Mouse (Mus musculus) midbrain, postnatal 0 days (tissue): ENCODE data around the gene N4bp2l2. TPM values are rescaled to one million over a fixed set of nuclear protein-coding genes. Genes with fewer than 3 reads are reported as not detected.
A peak's percentile ranks its signal among the peaks of the same experiment; 100 is the strongest.
"Not testable (repeated sequence)": the region's sequence is repeated elsewhere in the genome, so short reads cannot be mapped to it uniquely, and the experiment has no call there.

ENCODE experiments used
- ATAC-seq: fragments of 200-750 bp; cut with Nextera tagmentation; 2 replicates; pipeline ENCODE4 v1.8.0; 2017; ENCODE audit warnings: moderate number of reproducible peaks, mild to moderate bottlenecking, moderate TSS enrichment, moderate library complexity; ENCODE audit not compliant: low FRiP score
- DNase-seq: peaks from one replicate; pipeline ENCODE4 v3.0.0-alpha.2; 2015; ENCODE audit warnings: low spot score
- H3K27ac ChIP-seq: fragments of 300-500 bp; sonication (generic); 2 replicates; pipeline ENCODE4 v1.5.1; 2014; ENCODE audit warnings: low read depth, mild to moderate bottlenecking, low read length, mixed read lengths
- H3K27me3 ChIP-seq: fragments of 300-500 bp; sonication (generic); 2 replicates; pipeline ENCODE4 v1.6.1; 2014; ENCODE audit warnings: low read length, control low read depth, mixed read lengths; ENCODE audit not compliant: insufficient read depth
- H3K36me3 ChIP-seq: fragments of 300-500 bp; sonication (generic); 2 replicates; pipeline ENCODE4 v1.6.1; 2014; ENCODE audit warnings: low read length, control low read depth, mixed read lengths; ENCODE audit not compliant: insufficient read depth
- H3K4me1 ChIP-seq: fragments of 300-500 bp; sonication (generic); 2 replicates; pipeline ENCODE4 v1.6.1; 2014; ENCODE audit warnings: mild to moderate bottlenecking, control low read depth, antibody characterized with exemption, low read length, mixed read lengths; ENCODE audit not compliant: insufficient read depth
- H3K4me2 ChIP-seq: fragments of 300-500 bp; sonication (generic); 2 replicates; pipeline ENCODE4 v1.6.1; 2014; ENCODE audit warnings: low read depth, mild to moderate bottlenecking, low read length, mixed read lengths; ENCODE audit not compliant: poor library complexity, severe bottlenecking
- H3K4me3 ChIP-seq: fragments of 300-500 bp; sonication (generic); 2 replicates; pipeline ENCODE4 v1.5.1; 2014; ENCODE audit warnings: low read depth, mild to moderate bottlenecking, low read length, moderate library complexity
- H3K9ac ChIP-seq: fragments of 300-500 bp; sonication (generic); replicated peaks from 2 replicates; pipeline ENCODE4 v1.6.1; 2014; ENCODE audit warnings: mild to moderate bottlenecking, low read length, moderate library complexity, mixed read lengths; ENCODE audit not compliant: poor library complexity, severe bottlenecking
- H3K9me3 ChIP-seq: fragments of 300-500 bp; sonication (generic); 2 replicates; pipeline ENCODE4 v1.6.1; 2016; ENCODE audit warnings: low read length, control low read depth
- CTCF ChIP-seq: IDR thresholded peaks from 2 replicates; pipeline ENCODE4 v1.5.1; 2016; ENCODE audit warnings: antibody characterized with exemption, mild to moderate bottlenecking
- WGBS: fragments of 180-500 bp; shearing (Covaris S2); extraction: QIAGEN DNeasy Blood & Tissue Kit; methylation state at CpG from one replicate; pipeline ENCODE4 v1.1.7; 2014; 5-methylcytosine and 5-hydroxymethylcytosine counted together
- polyA plus RNA-seq: library from polyadenylated mRNA; unstranded; fragments of >200 nt; fragmentation: Nextera tagmentation; extraction: Ambion mirVana; gene quantifications from 2 replicates; pipeline ENCODE4 v1.2.1, GENCODE M21; 2015
- total RNA-seq: library from RNA; depleted of rRNA; stranded (reverse); fragments of >200 nt; gene quantifications from 2 replicates; pipeline ENCODE4 v1.2.3, GENCODE M21; 2014; rRNA removed

The N4bp2l2 gene
- total RNA-seq (38.9 and 63.4 TPM in 2 replicates), polyA plus RNA-seq (27.9 and 29.1 TPM in 2 replicates)

DNA sequence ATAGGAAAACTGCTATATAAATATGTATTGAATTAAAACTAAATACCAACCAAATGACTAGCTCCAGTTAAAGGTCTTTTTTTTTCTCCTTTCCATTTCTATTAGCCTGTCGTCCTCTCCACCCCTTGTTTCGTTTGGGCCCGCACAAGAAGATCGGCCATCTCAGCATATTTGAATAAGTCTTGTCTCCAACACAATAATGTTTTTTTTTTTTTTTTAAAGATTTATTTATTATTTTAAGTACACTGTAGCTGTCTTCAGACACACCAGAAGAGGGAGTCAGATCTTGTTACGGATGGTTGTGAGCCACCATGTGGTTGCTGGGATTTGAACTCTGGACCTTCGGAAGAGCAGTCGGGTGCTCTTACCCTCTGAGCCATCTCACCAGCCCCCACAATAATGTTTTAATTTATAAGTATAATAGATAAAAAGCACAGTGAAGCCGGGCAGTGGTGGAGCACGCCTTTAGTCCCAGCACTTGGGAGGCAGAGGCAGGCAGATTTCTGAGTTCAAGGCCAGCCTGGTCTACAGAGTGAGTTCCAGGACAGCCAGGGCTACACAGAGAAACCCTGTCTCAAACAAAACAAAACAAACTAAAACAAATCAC, at the start of gene N4bp2l2:
TSS of gene N4bp2l2 (minus strand) at position 51 of the 607 bp plus-strand sequence.
- WGBS: 84% methylated on average over 8 of the region's 9 CpGs
- not testable (repeated sequence) for ATAC-seq

GRCm38 (mm10) chr5:150713431-150713830, 47.4 kb upstream of the N4bp2l2 start:
- no peak for TF ChIP-seq CTCF
- H3K4me3 ChIP-seq: no peak overlapping the region
- DNase-seq: no peak
- no peaks in the 10 kb centered on the region for H3K4me1 ChIP-seq
- H3K9ac ChIP-seq: no peak overlapping the region
- H3K36me3 ChIP-seq: no peaks in the 10 kb centered on the region
- H3K27me3 ChIP-seq: no peaks in the 10 kb centered on the region
- H3K9me3 ChIP-seq: no peaks in the 10 kb centered on the region
- H3K4me2 ChIP-seq: no peak overlapping the region
- no peak overlapping the region for H3K27ac ChIP-seq
- no peak for ATAC-seq

More for the DNA sequence above, at the start of gene N4bp2l2:
- H3K4me3 ChIP-seq: peak within 1 kb of the TSS; percentile 96
- H3K9ac ChIP-seq: peak within 1 kb of the TSS; percentile 93
- not testable (repeated sequence) for H3K36me3 ChIP-seq, H3K27me3 ChIP-seq, H3K9me3 ChIP-seq, H3K4me1 ChIP-seq, DNase-seq
- H3K27ac ChIP-seq: peak within 1 kb of the TSS; percentile 95
- H3K4me2 ChIP-seq: peak within 1 kb of the TSS; percentile 60

DNA sequence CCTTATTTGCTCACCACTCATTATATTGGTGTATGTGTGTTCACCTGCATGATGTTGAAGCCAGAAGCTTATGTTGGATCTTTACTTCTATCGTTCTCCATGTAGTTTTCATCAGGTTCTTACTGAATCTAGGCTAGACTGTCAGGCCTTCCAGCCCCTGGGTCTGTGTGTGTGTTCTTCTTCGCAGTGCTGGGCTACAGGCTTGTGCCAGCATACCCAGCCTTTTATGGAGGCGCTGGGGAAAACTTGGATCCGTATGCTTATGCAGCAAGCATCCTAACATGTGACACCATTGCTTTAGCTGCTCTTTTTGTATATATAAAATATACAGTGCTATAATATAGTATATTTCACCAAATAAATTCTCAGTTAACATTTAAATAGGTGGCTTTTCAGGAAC, 45.5 kb upstream of the N4bp2l2 start:
- no peak for DNase-seq
- H3K9me3 ChIP-seq: no peaks in the 10 kb centered on the region
- H3K27me3 ChIP-seq: no peaks in the 10 kb centered on the region
- H3K27ac ChIP-seq: no peak overlapping the region
- no peak overlapping the region for H3K9ac ChIP-seq
- TF ChIP-seq CTCF: no peak
- WGBS: 90% methylated on average over 4 of the region's 4 CpGs
- no peak for ATAC-seq
- H3K36me3 ChIP-seq: no peaks in the 10 kb centered on the region
- no peaks in the 10 kb centered on the region for H3K4me1 ChIP-seq
- no peak overlapping the region for H3K4me2 ChIP-seq
- H3K4me3 ChIP-seq: no peak overlapping the region

GRCm38 (mm10) chr5:150707181-150707580, 41.2 kb upstream of the N4bp2l2 start:
- not testable (repeated sequence) for ATAC-seq, H3K9me3 ChIP-seq, H3K36me3 ChIP-seq, H3K4me3 ChIP-seq, H3K27me3 ChIP-seq, H3K4me1 ChIP-seq, DNase-seq, H3K27ac ChIP-seq, H3K9ac ChIP-seq, H3K4me2 ChIP-seq
- 95% methylated on average over 3 of the region's 3 CpGs for WGBS

- 100% methylated on average over 1 of the region's 1 CpGs for whole genome bisulfite sequencing
- H3K36me3 ChIP-seq, H3K27me3 ChIP-seq, ATAC-seq, DNase-seq, H3K4me2 ChIP-seq, H3K9ac ChIP-seq, H3K4me1 ChIP-seq, H3K27ac ChIP-seq, H3K4me3 ChIP-seq, H3K9me3 ChIP-seq: not testable (repeated sequence)
These were observed 40.7 kb upstream of the N4bp2l2 start for GRCm38 (mm10) chr5:150706651-150707050.

GRCm38 (mm10) chr5:150702714-150703113, 36.7 kb upstream of the N4bp2l2 start:
- TF ChIP-seq CTCF: peak; percentile 70
- 66% methylated on average over 2 of the region's 2 CpGs for WGBS
- no peaks in the 10 kb centered on the region for H3K9me3 ChIP-seq

More at GRCm38 (mm10) chr5:150702714-150703113, 36.7 kb upstream of the N4bp2l2 start:
- H3K36me3 ChIP-seq: no peaks in the 10 kb centered on the region
- H3K27me3 ChIP-seq: no peaks in the 10 kb centered on the region
- no peak overlapping the region for H3K4me3 ChIP-seq
- no peaks in the 10 kb centered on the region for H3K4me1 ChIP-seq
- no peak overlapping the region for H3K9ac ChIP-seq
- no peak for ATAC-seq
- H3K27ac ChIP-seq: no peak overlapping the region
- no peak overlapping the region for H3K4me2 ChIP-seq
- DNase-seq: peak; percentile 53
